Mouse (Mus musculus): ENCODE measurements around the gene Gm20518. TPM values are rescaled to one million over a fixed set of nuclear protein-coding genes. Genes with fewer than 3 reads are reported as not detected.

Gene Gm20518
- polyA plus RNA-seq, 1 experiment = 1.9 TPM

DNA sequence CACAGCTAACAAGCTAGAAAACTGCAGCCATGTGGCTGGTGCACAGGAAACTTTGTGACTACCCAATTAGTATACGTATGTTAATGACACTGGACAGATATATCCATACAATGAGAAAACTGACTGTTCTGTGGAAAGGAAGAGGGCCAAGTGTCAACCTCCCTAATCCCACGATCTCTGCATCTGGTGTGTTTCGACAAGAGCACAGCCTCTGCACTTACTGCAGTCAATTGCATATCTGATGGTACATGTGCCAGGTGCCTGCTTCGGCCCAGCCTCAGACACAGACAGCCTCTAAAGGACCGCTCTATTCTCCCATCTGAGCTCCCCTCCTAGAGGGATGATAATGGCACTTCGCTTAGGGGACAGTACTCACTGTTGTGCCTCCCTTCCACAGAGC is 43.0 kb downstream of the Gm20518 start:
- Histone ChIP-seq H3K27ac (ENCODE audit: insufficient read depth, low read depth, low read length) (no peak overlapping the region), H3K4me1 (ENCODE audit: control insufficient read depth, insufficient read depth, insufficient read length, low read length) (peaks cover 3% of the 10 kb centered on the region; the same call in 1 of the 2 replicates), H3K36me3 (ENCODE audit: control insufficient read depth, insufficient read depth, low read length) (peaks cover 66% of the 10 kb centered on the region), H3K4me3 (ENCODE audit: low read depth, low read length) (no peak overlapping the region), H3K27me3 (ENCODE audit: control insufficient read depth, insufficient read depth, low read length) (no peaks in the 10 kb centered on the region)
- TF ChIP-seq CTCF (IDR thresholded peaks at IDR 0.05; ENCODE audit: extremely low read depth, insufficient read length, insufficient replicate concordance, low read depth, low read length) = no peak
- TF ChIP-seq POLR2A (IDR thresholded peaks at IDR 0.05; ENCODE audit: low read depth, low read length) = no peak
- WGBS = 85% methylated on average over 6 of the region's 6 CpGs

DNA sequence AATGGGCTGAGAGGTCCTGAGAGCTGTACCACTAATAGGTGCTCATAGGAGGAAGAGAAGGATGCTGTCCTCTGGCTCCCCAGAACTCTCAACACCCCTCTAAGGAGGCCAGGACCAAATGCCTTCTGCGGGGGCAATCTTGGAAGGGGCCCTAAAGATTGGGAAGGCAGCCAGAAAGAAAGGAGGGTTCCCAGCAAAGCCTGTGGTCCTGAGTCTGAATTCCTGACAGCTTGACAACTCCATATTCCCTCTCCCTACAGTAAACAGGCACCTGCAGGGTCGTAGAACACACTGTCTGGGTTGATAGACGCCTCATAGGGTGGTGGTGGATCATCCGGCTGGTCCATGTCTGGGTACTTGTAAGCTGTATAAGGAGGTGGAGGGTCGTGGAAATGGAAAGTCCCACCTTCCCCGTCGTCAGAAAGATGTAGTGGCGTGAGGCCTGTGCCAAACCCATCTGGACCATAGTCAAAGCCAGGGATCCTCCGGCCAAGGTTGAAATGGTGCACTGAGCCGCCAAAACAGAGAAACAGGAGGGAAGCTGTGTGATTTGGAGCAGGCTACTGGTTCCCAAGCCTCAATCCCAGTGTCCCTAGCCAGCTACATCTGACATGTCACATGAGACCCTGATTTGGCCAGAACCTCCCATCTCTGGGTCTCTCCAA is 47.6 kb downstream of the Gm20518 start:
- H3K27ac ChIP-seq (ENCODE audit: insufficient read depth, low read depth, low read length) = no peak overlapping the region
- H3K36me3 ChIP-seq (ENCODE audit: control insufficient read depth, insufficient read depth, low read length) = peaks cover 71% of the 10 kb centered on the region
- H3K27me3 ChIP-seq (ENCODE audit: control insufficient read depth, insufficient read depth, low read length) = no peaks in the 10 kb centered on the region
- H3K4me3 ChIP-seq (ENCODE audit: low read depth, low read length) = no peak overlapping the region
- 84% methylated on average over 10 of the region's 10 CpGs for WGBS
- TF ChIP-seq CTCF (IDR thresholded peaks at IDR 0.05; ENCODE audit: extremely low read depth, insufficient read length, insufficient replicate concordance, low read depth, low read length) (no peak), POLR2A (IDR thresholded peaks at IDR 0.05; ENCODE audit: low read depth, low read length) (no peak)
- H3K4me1 ChIP-seq (ENCODE audit: control insufficient read depth, insufficient read depth, insufficient read length, low read length) = peaks cover 3% of the 10 kb centered on the region; the same call in 1 of the 2 replicates

DNA sequence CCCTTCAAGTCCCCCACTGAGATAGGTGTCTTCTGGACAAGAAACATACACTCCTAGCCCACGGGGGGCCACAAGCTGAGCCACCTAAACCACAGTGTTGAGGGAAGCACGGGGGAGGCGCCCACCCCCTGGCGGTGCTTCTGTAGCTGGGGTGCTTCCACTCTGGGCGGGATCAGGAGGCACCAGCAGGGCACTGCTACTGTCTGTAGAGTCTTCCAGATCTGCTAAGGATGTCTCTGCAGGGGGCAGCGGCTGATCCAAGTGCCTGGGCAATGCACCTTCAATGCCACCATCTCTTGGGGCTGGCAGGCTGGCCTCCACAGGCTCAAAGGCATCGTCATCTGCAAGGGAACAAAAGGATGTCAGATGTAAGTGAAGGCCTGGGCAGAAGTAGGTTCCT is 49.0 kb downstream of the Gm20518 start:
- TF ChIP-seq CTCF (IDR thresholded peaks at IDR 0.05; ENCODE audit: extremely low read depth, insufficient read length, insufficient replicate concordance, low read depth, low read length) (no peak), POLR2A (IDR thresholded peaks at IDR 0.05; ENCODE audit: low read depth, low read length) (no peak)
- 95% methylated on average over 7 of the region's 7 CpGs for WGBS
- H3K27ac ChIP-seq (ENCODE audit: insufficient read depth, low read depth, low read length) = no peak overlapping the region
- H3K4me1 ChIP-seq (ENCODE audit: control insufficient read depth, insufficient read depth, insufficient read length, low read length) = no peaks in the 10 kb centered on the region
- no peak overlapping the region for H3K4me3 ChIP-seq (ENCODE audit: low read depth, low read length)
- peaks cover 63% of the 10 kb centered on the region for H3K36me3 ChIP-seq (ENCODE audit: control insufficient read depth, insufficient read depth, low read length)
- H3K27me3 ChIP-seq (ENCODE audit: control insufficient read depth, insufficient read depth, low read length) = no peaks in the 10 kb centered on the region

DNA sequence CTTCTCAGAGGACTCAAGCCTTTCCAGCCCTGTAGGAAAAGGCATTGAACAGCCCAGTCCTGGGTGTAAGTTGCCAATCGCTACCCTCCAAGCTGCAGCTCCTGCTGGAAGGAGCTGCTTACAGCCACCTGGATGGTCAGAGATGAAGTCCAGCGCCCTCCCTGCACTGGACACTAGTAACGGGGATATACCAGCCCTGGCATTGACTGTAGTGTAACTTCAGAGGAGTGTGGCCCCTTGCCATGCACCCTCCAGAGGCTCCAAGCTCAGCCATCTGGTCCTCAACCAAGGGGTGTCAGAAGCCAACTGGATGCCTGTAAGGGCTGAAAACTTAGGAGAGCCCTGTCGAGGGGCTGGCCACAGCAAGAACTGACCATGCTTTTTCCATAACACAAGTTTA is 51.5 kb downstream of the Gm20518 start:
- Histone ChIP-seq H3K4me3 (ENCODE audit: low read depth, low read length) (no peak overlapping the region), H3K36me3 (ENCODE audit: control insufficient read depth, insufficient read depth, low read length) (peaks cover 43% of the 10 kb centered on the region), H3K4me1 (ENCODE audit: control insufficient read depth, insufficient read depth, insufficient read length, low read length) (no peaks in the 10 kb centered on the region; the same call in 1 of the 2 replicates), H3K27ac (ENCODE audit: insufficient read depth, low read depth, low read length) (no peak overlapping the region), H3K27me3 (ENCODE audit: control insufficient read depth, insufficient read depth, low read length) (0 out of 2 replicates have a peak, but pooled peaks cover 7% of the 10 kb centered on the region)
- TF ChIP-seq CTCF (IDR thresholded peaks at IDR 0.05; ENCODE audit: extremely low read depth, insufficient read length, insufficient replicate concordance, low read depth, low read length) = no peak
- 83% methylated on average over 4 of the region's 4 CpGs for WGBS

GRCm38 (mm10) chr16:17838051-17838450 is 53.4 kb downstream of the Gm20518 start, which contains the start of gene Car15:
Gene Car15, minus strand, starts transcription at chr16:17838364.
- 56% methylated on average over 6 of the region's 6 CpGs for WGBS

DNA sequence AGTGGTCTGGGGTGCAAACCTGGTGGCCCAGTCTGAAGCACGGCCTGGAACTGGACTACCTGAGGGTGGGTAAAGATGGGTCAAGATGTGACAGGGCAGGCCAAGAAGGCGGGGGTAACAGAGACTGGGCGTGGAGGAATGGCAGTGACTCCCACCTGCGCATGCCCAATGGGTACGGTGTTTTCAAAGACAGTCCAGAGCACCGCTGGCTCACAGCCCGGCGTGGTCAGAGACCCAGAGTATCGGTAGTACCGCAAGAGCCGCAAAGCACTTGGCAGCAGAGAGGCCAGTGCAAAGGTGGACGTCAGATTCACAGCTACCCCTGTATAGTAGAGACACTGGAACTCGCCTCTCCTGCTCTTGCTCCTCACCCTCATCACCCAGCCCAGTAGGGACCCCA is 56.0 kb downstream of the Gm20518 start:
- Histone ChIP-seq H3K27me3 (ENCODE audit: control insufficient read depth, insufficient read depth, low read length) (peaks cover 36% of the 10 kb centered on the region), H3K4me3 (ENCODE audit: low read depth, low read length) (no peak overlapping the region), H3K36me3 (ENCODE audit: control insufficient read depth, insufficient read depth, low read length) (no peaks in the 10 kb centered on the region; the same call in 1 of the 2 replicates), H3K4me1 (ENCODE audit: control insufficient read depth, insufficient read depth, insufficient read length, low read length) (peaks cover 2% of the 10 kb centered on the region; the same call in 1 of the 2 replicates), H3K27ac (ENCODE audit: insufficient read depth, low read depth, low read length) (no peak overlapping the region)
- 39% methylated on average over 13 of the region's 13 CpGs for WGBS
- TF ChIP-seq CTCF (IDR thresholded peaks at IDR 0.05; ENCODE audit: extremely low read depth, insufficient read length, insufficient replicate concordance, low read depth, low read length) (no peak), POLR2A (IDR thresholded peaks at IDR 0.05; ENCODE audit: low read depth, low read length) (no peak)

More at GRCm38 (mm10) chr16:17838051-17838450, 53.4 kb downstream of the Gm20518 start, which contains the start of gene Car15:
- no peak for TF ChIP-seq CTCF (IDR thresholded peaks at IDR 0.05; ENCODE audit: extremely low read depth, insufficient read length, insufficient replicate concordance, low read depth, low read length)
- TF ChIP-seq POLR2A (IDR thresholded peaks at IDR 0.05; ENCODE audit: low read depth, low read length) = no peak
- Histone ChIP-seq H3K4me3 (ENCODE audit: low read depth, low read length) (no peak within 1 kb of the TSS), H3K27ac (ENCODE audit: insufficient read depth, low read depth, low read length) (no peak within 1 kb of the TSS), H3K4me1 (ENCODE audit: control insufficient read depth, insufficient read depth, insufficient read length, low read length) (peaks cover 2% of the 10 kb centered on the region; the same call in 1 of the 2 replicates), H3K36me3 (ENCODE audit: control insufficient read depth, insufficient read depth, low read length) (peaks cover 24% of the 10 kb centered on the region), H3K27me3 (ENCODE audit: control insufficient read depth, insufficient read depth, low read length) (peaks cover 20% of the 10 kb centered on the region)

DNA sequence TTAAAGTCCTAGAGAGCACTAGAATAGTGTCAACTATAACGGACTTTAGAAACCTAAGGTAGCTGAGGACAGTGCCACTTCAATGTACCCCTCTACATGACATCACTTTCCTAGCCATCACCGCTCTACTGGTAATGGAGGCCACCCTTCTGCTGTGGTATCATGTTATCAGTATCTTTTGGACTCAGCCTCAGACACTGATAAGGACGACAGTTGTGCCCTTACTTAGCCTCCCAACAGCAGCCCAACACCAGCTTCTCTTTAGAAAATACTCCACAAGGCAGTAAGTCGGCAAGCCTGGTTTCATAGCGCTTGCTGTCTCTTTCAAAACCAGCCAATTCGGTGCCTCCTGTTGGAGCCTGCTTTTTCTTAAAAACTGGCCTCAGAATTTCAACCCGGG is 56.9 kb downstream of the Gm20518 start:
- 48% methylated on average over 7 of the region's 7 CpGs for WGBS
- Histone ChIP-seq H3K4me3 (ENCODE audit: low read depth, low read length) (no peak overlapping the region), H3K36me3 (ENCODE audit: control insufficient read depth, insufficient read depth, low read length) (no peaks in the 10 kb centered on the region), H3K4me1 (ENCODE audit: control insufficient read depth, insufficient read depth, insufficient read length, low read length) (peaks cover 2% of the 10 kb centered on the region; the same call in 1 of the 2 replicates), H3K27ac (ENCODE audit: insufficient read depth, low read depth, low read length) (no peak overlapping the region), H3K27me3 (ENCODE audit: control insufficient read depth, insufficient read depth, low read length) (peaks cover 36% of the 10 kb centered on the region)
- TF ChIP-seq CTCF (IDR thresholded peaks at IDR 0.05; ENCODE audit: extremely low read depth, insufficient read length, insufficient replicate concordance, low read depth, low read length) = no peak
- no peak for TF ChIP-seq POLR2A (IDR thresholded peaks at IDR 0.05; ENCODE audit: low read depth, low read length)
